Mouse (Mus musculus) heart, embryonic 14.5 days (tissue): Measurements from ENCODE around the gene Pola1. TPM values are rescaled to one million over a fixed set of nuclear protein-coding genes. Genes with fewer than 3 reads are reported as not detected.

Source experiments
- ATAC-seq: fragments of 200-750 bp; cut with Nextera tagmentation; 2 replicates; pipeline ENCODE4 v1.8.0; 2017; ENCODE audit warnings: low read depth, moderate TSS enrichment; ENCODE audit not compliant: insufficient number of reproducible peaks, insufficient read depth, low FRiP score
- H3K27ac ChIP-seq, 2 experiments: fragments of 200-500 bp in 1 of 2; fragments of 300-500 bp in 1 of 2; sonication (generic) in 1 of 2; replicated peaks in 1 of 2; 2 replicates each; pipeline ENCODE4 v1.5.1; 2012 to 2014; ENCODE audit warnings: low read depth in 2 of 2, low read length in 2 of 2, control low read depth in 1 of 2, mild to moderate bottlenecking in 1 of 2, mixed read lengths in 1 of 2; ENCODE audit not compliant: control insufficient read depth in 1 of 2, insufficient read depth in 1 of 2
- H3K27me3 ChIP-seq: fragments of 300-500 bp; sonication (generic); 2 replicates; pipeline ENCODE4 v1.6.1; 2014; ENCODE audit warnings: mild to moderate bottlenecking, low read length, control low read depth; ENCODE audit not compliant: control insufficient read depth, insufficient read depth
- H3K36me3 ChIP-seq: fragments of 300-500 bp; sonication (generic); 2 replicates; pipeline ENCODE4 v1.6.1; 2014; ENCODE audit warnings: mild to moderate bottlenecking, control low read depth, low read length, mixed read lengths; ENCODE audit not compliant: control insufficient read depth, insufficient read depth
- H3K4me1 ChIP-seq, 2 experiments: fragments of 200-500 bp in 1 of 2; fragments of 300-500 bp in 1 of 2; sonication (generic) in 1 of 2; 2 replicates each; pipeline ENCODE4 v1.6.1; 2012 to 2014; ENCODE audit warnings: low read length in 2 of 2, control low read depth in 1 of 2, mixed read lengths in 1 of 2; ENCODE audit not compliant: control insufficient read depth in 2 of 2, insufficient read depth in 2 of 2
- H3K4me2 ChIP-seq: fragments of 300-500 bp; sonication (generic); 2 replicates; pipeline ENCODE4 v1.6.1; 2014; ENCODE audit warnings: mild to moderate bottlenecking, low read length
- H3K4me3 ChIP-seq, 2 experiments: fragments of 200-500 bp in 1 of 2; fragments of 300-500 bp in 1 of 2; sonication (generic) in 1 of 2; 2 replicates each; pipeline ENCODE4 v1.5.1; 2012 to 2014; ENCODE audit warnings: low read length in 2 of 2, mild to moderate bottlenecking in 2 of 2, control low read depth in 1 of 2, low read depth in 1 of 2, moderate library complexity in 1 of 2; ENCODE audit not compliant: control insufficient read depth in 1 of 2, insufficient read depth in 1 of 2
- H3K9ac ChIP-seq: fragments of 300-500 bp; sonication (generic); 2 replicates; pipeline ENCODE4 v1.6.1; 2014; ENCODE audit warnings: mild to moderate bottlenecking, low read length
- H3K9me3 ChIP-seq: fragments of 300-500 bp; sonication (generic); 2 replicates; pipeline ENCODE4 v1.6.1; 2016; ENCODE audit warnings: low read length, control low read depth; ENCODE audit not compliant: control insufficient read depth
- WGBS: fragments of 180-500 bp; shearing (Covaris S2); extraction: QIAGEN DNeasy Blood & Tissue Kit; methylation state at CpG from one replicate; pipeline ENCODE4 v1.1.7; 2014; 5-methylcytosine and 5-hydroxymethylcytosine counted together
- polyA plus RNA-seq: library from polyadenylated mRNA; unstranded; fragments of >200 nt; fragmentation: Nextera tagmentation; extraction: Ambion mirVana; gene quantifications from 2 replicates; pipeline ENCODE4 v1.2.1, GENCODE M21; 2014

Pola1 gene
- polyA plus RNA-seq, 1 experiment from 2014 or later = 9.5 TPM

DNA sequence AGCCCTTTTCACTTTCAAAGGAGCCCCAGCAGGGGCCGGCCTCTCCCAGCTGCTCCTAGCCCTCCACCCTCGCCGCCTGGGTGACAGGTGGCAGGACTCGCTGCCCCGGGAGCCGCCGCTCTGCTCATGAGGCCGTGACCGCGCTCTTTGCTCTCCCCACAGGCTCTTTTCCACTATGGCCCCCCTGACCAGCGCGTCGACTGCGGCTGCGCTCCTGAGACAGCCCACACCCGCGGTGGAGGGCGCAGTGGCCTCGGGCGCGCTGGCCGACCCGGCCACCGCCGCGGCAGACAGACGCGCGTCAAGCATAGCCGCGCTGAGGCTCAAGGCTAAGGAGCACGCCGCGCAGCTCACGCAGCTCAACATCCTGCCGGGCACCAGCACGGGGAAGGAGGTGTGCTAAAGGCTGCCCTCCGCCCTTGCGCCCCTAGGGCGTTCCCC lies 334.9 kb downstream of the Pola1 start:
- ATAC-seq = no peak
- Histone ChIP-seq H3K27me3 (peaks cover 94% of the 10 kb centered on the region), H3K36me3 (no peaks in the 10 kb centered on the region), H3K9ac (no peak overlapping the region), H3K9me3 (no peaks in the 10 kb centered on the region), H3K4me2 (peak overlapping the region; percentile 64), H3K27ac (no peak overlapping the region), H3K4me1 (no peaks in the 10 kb centered on the region), H3K4me3 (peak overlapping the region; percentile 34 to 35)
- WGBS = 18% methylated on average over 40 of the region's 40 CpGs

DNA sequence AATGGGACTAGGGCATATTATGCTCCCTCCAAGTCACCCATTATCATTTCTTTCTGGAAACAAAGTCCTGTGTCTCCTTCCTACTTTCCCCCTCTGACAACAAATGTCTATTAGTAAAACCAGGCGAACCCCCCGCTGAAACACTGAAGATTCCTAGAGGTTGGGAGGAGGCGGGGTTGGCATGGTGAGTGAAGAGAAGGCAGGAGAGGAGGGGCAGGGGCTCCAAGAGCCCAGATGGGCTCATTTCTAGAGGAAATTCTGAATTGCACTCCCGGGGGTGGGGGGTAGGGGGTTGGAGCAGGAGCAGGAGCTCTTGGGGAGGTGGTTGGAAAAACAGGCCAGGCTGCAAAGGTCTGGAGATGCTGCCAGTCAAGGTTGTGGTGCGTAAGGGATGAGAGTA lies 336.1 kb downstream of the Pola1 start:
- no peaks in the 10 kb centered on the region for H3K4me1 ChIP-seq
- no peaks in the 10 kb centered on the region for H3K36me3 ChIP-seq
- H3K27me3 ChIP-seq = peaks cover 95% of the 10 kb centered on the region
- no peak for ATAC-seq
- no peak overlapping the region for H3K4me2 ChIP-seq
- H3K27ac ChIP-seq = no peak overlapping the region
- 11% methylated on average over 5 of the region's 5 CpGs for WGBS
- no peaks in the 10 kb centered on the region for H3K9me3 ChIP-seq
- H3K9ac ChIP-seq = no peak overlapping the region
- no peak overlapping the region for H3K4me3 ChIP-seq

DNA sequence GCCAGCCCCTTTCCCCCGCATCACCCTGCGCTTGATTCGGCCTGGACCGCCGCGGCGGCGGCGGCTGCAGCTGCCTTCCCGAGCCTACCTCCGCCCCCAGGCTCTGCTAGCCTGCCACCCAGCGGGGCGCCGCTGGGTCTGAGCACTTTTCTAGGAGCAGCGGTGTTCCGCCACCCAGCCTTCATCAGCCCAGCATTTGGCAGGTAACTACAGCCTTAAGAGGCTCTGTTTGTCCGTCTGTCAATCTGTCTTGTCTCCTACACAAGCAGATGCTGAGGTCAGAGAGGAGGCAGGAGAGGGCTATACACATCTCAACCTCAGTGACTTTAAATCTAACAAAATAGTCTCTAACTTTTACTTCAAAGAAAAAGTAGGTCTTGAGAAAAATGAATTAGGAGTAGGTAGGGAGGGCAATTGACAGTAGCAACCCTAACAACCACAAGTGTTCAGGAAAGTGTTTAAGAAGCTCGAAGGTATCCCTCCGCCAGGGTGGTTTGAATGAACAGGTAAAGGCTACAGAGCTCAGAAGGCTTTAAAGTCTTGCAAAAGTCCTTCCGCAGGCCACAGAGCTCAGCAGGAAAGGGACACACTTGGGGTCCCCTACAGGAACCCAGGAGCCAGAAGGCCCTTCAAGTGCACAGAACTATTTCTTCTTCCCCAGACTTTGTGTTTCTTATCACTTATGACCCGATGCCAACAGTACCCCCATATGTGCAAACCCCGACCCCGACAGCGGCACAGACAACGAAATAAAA lies 337.0 kb downstream of the Pola1 start:
- no peak overlapping the region for H3K4me3 ChIP-seq

DNA sequence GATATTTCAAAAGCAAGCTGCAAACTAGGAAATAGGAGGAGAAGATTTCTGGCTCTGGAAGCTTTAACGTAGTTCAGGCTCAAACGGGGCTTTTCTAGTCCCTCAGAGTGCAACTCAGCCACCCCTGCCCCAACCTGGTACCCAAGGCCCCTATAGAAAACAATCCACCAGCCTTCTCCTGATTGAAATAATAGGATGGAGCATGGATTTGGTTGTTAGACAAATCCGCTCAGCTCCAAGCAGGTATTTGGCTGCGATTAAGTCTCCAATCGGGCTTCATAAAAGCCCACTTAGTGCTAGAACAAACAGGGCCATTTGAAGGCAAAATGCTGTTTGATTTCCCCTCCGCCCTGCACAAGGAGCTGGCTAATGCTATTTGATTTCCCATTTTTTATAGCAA lies 339.9 kb downstream of the Pola1 start:
- H3K27me3 ChIP-seq = peaks cover 89% of the 10 kb centered on the region
- WGBS = 19% methylated on average over 6 of the region's 6 CpGs
- ATAC-seq = no peak
- no peak overlapping the region for H3K4me3 ChIP-seq
- H3K9me3 ChIP-seq = no peaks in the 10 kb centered on the region
- H3K4me2 ChIP-seq = no peak overlapping the region
- no peaks in the 10 kb centered on the region for H3K36me3 ChIP-seq
- no peak overlapping the region for H3K9ac ChIP-seq
- H3K27ac ChIP-seq = no peak overlapping the region
- H3K4me1 ChIP-seq = no peaks in the 10 kb centered on the region; a peak in 2 of 4 replicates

More for the DNA sequence above, 337.0 kb downstream of the Pola1 start:
- 17% methylated on average over 21 of the region's 25 CpGs for WGBS
- Histone ChIP-seq H3K9me3 (no peaks in the 10 kb centered on the region), H3K4me1 (no peaks in the 10 kb centered on the region), H3K27me3 (peaks cover 94% of the 10 kb centered on the region), H3K36me3 (no peaks in the 10 kb centered on the region), H3K4me2 (no peak overlapping the region), H3K27ac (no peak overlapping the region), H3K9ac (no peak overlapping the region)
- ATAC-seq = no peak

DNA sequence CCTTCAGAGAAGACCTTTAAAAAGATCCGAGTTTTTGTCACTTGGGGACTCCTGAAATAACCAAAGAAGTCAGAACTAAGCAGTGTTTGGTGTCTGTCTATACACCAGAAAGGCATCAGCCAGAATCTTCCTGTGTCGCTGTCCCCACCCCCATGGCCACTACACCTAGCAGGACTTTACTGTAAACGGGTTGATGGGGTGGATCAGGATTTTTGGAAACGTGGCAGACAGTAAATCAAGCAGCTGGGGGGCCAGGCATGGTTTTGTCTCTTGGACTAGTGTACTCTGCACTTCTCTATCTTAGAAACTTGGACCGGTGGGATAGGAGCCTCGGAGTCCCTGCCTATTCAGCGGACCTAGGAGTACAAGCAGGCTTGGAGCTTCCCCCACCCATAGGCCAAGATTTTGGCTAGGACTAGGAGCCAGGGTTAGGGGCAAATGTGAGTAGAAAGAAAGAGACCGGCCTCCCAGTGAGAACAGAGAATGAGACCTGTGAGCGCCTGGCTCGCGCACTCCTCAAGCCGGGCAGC lies 342.0 kb downstream of the Pola1 start:
- Histone ChIP-seq H3K27me3 (peaks cover 92% of the 10 kb centered on the region), H3K4me3 (no peak overlapping the region), H3K9me3 (no peaks in the 10 kb centered on the region), H3K4me1 (peaks cover 0 to 3% of the 10 kb centered on the region in 2 experiments; a peak in 3 of 4 replicates), H3K9ac (no peak overlapping the region), H3K4me2 (no peak overlapping the region), H3K27ac (no peak overlapping the region), H3K36me3 (no peaks in the 10 kb centered on the region)
- 13% methylated on average over 12 of the region's 12 CpGs for WGBS
- ATAC-seq = no peak

DNA sequence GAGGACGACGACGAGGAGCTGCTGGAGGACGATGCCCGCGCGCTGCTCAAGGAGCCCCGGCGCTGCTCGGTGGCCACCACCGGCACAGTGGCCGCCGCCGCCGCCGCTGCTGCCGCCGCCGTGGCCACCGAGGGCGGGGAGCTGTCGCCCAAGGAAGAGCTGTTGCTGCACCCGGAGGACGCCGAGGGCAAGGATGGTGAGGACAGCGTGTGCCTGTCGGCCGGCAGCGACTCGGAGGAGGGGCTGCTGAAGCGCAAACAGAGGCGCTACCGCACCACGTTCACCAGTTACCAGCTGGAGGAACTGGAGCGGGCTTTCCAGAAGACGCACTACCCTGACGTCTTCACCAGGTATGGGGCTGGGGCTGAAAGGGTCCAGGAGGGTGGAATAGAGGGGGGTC lies 342.9 kb downstream of the Pola1 start:
- H3K4me2 ChIP-seq = peak overlapping the region; percentile 74
- H3K36me3 ChIP-seq = no peaks in the 10 kb centered on the region
- peaks cover 92% of the 10 kb centered on the region for H3K27me3 ChIP-seq
- ATAC-seq = no peak
- no peak overlapping the region for H3K9ac ChIP-seq
- H3K4me1 ChIP-seq = peaks cover 0 to 3% of the 10 kb centered on the region in 2 experiments; a peak in 3 of 4 replicates
- H3K4me3 ChIP-seq = peak overlapping the region; percentile 33 to 42
- WGBS = 14% methylated on average over 37 of the region's 37 CpGs
- no peaks in the 10 kb centered on the region for H3K9me3 ChIP-seq
- no peak overlapping the region for H3K27ac ChIP-seq

DNA sequence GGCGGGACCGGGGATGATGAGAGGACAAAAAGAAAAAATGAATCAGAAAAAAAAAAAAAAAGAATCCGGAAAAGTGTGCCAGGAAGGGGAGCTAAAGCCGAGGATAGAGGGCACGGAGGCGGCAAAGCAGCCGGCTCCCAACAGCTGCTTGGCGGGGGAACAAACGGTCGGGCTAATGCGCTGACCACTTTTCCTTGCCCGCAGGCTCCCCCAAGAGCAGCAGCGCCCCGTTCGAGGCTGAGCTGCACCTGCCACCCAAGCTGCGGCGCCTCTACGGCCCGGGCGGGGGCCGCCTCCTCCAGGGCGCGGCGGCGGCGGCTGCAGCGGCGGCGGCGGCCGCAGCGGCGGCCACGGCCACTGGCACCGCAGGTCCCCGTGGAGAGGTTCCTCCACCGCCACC lies 343.6 kb downstream of the Pola1 start:
- Histone ChIP-seq H3K27me3 (peaks cover 84% of the 10 kb centered on the region), H3K9me3 (no peaks in the 10 kb centered on the region), H3K36me3 (no peaks in the 10 kb centered on the region), H3K9ac (no peak overlapping the region), H3K27ac (no peak overlapping the region), H3K4me2 (peak overlapping the region; percentile 74), H3K4me1 (peaks cover 0 to 3% of the 10 kb centered on the region in 2 experiments; a peak in 3 of 4 replicates), H3K4me3 (peak overlapping the region in 1 of 2 experiments; percentile 42; a peak in 3 of 4 replicates)
- WGBS = 10% methylated on average over 22 of the region's 37 CpGs
- ATAC-seq = no peak
